Mouse (Mus musculus) midbrain, embryonic 11.5 days (tissue): ENCODE results near the gene Notch2. TPM values are rescaled to one million over a fixed set of nuclear protein-coding genes. Genes with fewer than 3 reads are reported as not detected.

Source experiments
- polyA plus RNA-seq: library from polyadenylated mRNA; unstranded; fragments of >200 nt; fragmentation: Nextera tagmentation; extraction: Ambion mirVana; gene quantifications from 2 replicates; pipeline ENCODE4 v1.2.1, GENCODE M21; 2014

Gene Notch2
- polyA plus RNA-seq, 1 experiment from 2014 or later, result 17.6 TPM

Other genes with a start within 250 kb of the Notch2 start
- gene Pde4dip, start 124.8 kb upstream of the Notch2 start, polyA plus RNA-seq, result 27.6 and 29.1 TPM in 2 replicates
- 122 and 127 TPM in 2 replicates for gene Sec22b, start 112.3 kb upstream of the Notch2 start, polyA plus RNA-seq
- gene Adam30, start 147.1 kb downstream of the Notch2 start, polyA plus RNA-seq, result not detected in 2 replicates
- not detected in 2 replicates for gene Reg4, start 208.6 kb downstream of the Notch2 start, polyA plus RNA-seq